Mouse (Mus musculus) ovary, adult 18-20 months (tissue): ENCODE results near the gene Ubtf.

Experiments
- DNase-seq: peaks from one replicate; pipeline ENCODE4 v3.0.0; 2022; ENCODE audit warnings: low spot score, mixed read lengths

Ubtf gene

DNA sequence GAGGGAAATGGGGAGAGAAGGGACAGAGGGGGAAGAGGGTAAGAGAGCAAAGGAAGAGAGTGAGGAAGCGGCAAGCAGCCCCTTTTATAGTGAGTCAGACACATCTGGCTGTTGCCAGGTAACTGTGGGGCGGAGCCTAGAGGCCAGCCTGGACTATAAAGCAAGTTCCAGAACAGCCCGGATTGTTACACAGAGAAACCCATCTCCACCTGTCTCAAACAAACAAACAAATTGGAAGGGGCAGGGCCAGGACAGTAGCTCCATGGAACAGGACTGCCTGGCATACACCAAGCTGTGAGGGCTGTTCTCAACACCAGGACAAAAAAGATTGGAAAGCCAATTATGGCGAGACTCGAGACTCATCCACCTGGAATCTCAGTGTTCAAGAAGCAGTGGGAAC is 27.4 kb upstream of the Ubtf start:
- DNase-seq, result no peak

DNA sequence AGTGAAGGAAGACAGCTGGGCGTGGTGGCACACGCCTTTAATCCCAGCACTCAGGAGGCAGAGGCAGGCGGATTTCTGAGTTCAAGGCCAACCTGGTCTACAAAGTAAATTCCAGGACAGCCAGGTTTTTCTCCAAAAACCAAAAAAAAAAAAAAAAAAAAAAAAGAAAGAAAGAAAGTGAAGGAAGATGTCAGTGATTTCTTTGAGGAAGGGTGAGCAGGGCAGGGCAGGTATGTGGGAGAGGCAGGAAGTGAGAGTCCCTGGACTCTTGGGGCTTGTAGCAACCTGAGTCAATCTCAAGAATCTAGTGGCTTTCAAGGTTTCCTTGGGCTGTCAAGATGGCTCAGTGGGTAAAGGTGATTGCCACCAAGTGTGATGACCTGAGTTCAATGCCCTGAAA is 24.9 kb upstream of the Ubtf start:
- DNase-seq, result no peak

DNA sequence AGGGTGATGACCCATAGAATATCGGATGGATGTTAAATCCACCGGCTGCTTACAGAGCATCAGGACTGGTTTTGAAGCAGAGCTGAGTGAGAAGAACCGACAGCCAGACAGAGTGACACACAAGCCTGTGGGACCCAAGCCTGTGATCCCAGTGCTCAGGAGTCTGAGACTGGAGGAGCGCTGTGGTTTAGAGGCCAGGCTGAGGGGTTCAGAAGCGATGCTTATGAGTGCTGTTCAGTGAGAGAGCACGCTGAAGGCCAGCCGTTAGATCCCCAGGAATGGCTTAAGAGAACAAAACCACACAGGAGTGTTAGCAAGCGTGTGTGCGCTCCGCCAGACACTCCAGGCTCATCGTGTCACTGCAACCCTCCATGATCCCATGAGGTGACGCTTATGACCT is 23.2 kb upstream of the Ubtf start:
- DNase-seq, result no peak

DNA sequence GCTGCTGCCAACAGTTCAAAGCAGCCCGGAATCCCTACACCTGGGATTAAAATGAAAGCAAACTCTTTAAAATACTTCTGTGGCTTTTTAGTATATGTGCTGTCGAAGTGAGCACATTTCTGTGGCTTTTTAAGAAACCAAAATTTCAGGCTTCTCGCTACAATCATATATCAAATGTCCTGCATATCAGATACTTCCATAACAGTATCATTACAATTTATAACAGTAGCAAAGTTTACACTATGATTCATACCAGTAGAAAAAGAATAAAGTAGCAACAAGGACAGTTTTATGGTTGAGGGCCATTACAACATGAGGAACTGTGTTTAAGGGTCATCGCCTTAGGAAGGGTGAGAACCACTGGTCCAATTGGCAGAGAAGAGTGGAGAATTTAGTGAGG is 21.6 kb upstream of the Ubtf start:
- DNase-seq, result no peak

DNA sequence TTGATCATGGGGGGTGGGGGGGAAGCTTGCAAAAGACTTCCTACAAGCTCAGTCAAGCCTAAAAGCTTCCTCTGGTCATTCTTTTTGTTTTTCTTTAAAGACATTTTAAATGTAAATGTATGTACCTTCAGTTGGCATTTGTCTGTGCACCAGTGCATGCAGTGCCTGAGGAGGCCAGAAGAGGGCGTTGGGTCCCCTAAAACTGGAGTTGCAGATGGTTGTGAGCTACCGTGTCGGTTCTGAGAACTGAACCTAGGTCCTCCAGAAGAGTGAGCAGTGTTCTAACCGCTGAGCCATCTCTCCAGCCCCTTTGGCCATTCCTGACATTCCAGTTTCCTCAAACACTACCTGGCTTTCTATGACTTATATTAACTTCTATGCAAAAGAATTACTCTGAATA is 20.1 kb upstream of the Ubtf start:
- DNase-seq, result no peak

DNA sequence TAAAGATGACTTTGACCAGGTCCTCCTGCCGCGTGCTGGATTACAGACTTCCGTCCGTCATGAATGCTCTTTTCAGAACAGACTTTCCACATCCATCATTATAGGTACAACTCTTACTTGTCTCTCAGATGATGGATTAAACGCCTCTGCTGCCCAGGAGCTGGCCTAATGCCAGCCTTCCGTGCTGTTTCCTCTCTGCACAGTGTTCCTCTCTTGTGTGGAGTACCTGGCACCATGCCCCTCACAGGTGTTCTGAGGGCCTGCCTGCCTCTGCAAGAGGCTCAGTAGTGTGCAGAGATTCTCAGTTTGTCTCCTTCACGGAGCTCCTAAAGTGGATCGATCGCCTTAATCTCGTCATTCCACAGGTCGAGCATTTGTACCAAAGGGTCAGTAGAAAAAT is 19.7 kb upstream of the Ubtf start:
- DNase-seq, result no peak

DNA sequence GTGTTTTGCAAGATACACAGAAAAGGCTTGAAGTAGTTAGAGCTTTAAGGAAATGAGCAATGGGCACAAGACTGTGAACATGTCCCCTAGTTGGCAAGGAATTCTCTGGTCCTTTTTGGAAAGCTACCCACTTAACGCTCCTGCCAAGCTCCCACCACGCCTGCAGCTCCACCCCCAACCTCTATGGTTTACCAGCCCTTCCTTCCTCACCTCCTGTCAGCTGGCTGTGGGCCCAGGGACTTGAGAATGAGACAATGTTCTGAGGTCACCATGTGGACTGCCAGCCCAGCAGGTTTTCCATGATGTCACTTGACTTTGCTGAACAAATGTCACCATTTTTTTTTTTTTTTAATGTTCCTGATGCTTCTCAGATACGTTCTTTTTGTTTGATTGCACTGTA is 19.0 kb upstream of the Ubtf start:
- peak; percentile 58 for DNase-seq

DNA sequence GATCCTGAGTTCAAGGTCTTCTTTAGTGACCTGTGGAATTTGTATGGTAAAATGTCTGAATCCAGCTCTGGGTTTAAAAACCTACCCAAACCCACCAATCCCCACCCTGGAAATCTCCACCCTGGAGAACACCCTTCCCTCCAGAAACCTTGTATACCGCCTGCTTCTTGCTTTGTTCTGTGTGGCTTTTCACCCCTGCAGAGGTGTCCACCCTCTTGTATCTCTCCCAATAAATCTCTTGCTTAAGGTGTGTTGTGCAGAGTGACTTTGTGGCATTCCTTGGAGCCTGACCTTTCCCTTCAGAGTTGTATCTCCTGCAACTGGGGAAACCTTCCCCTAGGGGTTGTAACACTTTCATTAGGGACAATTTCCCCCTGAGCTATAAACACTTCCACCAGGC is 18.4 kb upstream of the Ubtf start:
- no peak for DNase-seq

DNA sequence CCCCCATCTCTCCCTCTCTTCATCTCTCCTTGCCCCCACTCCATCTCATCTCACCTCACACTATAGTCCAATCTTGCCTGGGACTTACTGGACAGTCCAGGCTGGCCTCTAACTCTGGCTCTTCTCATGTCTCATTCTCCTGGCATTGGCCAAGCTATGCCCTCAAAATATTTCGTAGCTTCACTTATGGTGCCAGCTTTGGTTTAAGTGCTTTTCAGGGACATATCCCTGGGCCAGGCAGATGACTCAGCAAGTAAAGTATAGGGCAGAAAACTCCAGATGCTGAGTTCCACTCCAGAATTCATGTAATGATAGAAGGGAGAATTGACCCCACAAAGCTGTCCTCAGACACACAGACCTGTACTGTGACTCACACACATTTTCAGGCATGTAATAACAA is 16.6 kb upstream of the Ubtf start:
- no peak for DNase-seq

DNA sequence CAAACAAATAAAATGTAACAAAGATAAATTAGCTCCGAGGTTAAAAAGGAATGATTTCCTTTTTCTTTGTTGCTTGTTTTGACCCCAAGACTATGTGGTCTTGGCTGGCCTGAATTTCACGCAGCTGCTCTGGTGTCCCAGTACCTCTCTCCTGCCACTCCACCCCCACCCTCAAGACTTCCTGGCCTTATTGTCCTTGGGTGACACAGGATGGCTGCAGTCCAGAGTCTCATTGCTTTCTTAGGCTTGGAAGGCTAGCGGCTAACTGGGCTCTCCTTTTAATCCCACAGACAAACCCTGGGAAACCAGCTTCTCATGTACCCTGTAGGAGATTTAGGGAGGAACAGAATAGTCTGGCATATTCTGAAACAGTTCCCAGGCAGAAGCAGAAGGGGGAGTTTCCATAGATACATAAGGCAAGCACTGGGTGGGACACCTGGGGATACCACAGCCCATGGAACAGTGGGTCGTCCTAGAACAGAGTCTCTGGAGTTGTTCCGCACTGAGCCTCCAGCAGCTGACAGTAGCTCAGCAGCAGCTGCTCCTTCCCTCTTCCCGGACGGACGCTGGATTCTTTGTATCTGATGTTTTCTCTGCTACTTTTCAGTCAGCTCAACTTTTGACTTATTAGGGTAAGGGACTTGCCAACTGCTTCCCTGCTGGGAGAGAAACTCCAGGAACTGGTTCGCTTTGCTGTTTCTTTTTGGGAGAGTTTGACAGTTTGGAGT is 15.6 kb upstream of the Ubtf start:
- no peak for DNase-seq

DNA sequence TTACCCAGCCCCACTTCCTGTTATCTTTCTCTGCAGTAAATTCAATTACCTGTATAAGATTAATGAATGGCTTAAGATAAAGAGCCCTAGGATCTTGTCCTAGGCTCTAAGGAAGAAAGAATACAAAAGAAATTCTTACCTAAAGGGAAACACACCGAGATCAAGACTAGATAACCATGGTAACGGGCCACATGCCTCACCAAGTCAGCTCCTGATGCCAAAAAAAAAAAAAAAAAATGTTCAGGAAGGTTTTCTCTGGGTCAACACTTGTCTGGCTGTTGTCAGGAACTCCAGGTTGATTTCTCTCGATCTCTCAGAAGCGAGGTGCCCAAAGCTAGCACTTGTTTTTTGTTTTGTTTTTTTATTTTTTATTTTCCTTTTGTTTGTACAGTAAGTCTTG is 14.5 kb upstream of the Ubtf start:
- no peak for DNase-seq

DNA sequence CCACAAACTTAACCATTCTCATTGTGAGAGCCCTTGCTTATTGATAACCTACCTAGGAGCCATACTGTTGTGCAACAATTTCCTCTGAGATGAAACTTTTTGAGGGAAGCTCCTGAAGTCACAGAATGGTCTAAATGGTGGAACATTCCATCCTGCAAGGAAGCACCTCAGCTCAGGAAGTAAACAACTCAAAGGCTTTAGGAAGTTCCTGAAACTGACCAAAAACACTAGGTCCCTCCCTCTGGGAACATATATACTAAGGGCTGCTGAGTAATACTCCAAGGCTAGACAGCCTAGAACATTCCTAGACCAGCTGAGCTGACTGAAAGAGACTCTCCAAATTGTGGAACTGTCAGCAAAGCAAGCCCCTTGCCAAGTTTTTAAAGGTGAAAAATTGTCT is 13.5 kb upstream of the Ubtf start:
- no peak for DNase-seq

DNA sequence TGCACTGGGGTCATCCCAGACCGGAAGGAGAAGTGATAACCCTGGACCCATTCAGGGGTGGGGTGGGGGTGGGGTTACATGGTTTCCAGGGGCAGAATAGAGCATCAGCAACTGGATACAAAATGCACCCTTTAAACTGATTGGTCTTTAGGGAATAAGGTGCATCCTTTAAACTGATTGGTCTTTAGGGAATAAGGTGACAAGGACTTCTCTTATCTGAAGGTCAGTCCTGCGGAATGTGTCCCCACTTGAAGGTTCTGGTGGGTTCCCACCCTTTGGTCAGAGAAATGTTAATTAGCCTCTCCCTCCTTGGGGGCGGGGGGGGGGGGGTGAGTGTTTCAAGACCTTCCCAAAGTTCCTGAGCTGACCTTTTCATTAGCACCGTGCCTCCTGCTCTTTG is 12.3 kb upstream of the Ubtf start:
- DNase-seq, result no peak

DNA sequence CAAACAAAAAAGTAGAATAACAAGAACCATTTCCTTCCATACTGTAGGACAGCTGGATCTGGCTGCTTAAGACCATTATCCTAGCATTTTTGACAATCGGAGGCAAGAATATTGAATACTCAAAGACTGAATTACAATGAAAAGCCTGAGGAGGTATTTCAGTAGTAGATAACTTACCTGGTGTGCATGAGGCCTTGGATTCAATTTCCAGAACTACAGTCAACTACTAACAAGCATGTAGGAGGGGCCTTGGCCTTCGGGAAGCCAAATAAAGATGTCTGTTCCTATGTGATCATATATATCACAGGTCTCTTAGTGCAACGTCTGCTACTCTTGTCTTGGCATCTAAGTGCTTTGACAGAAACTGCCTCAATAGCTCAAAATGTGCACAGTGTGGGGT is 10.5 kb upstream of the Ubtf start:
- no peak for DNase-seq

DNA sequence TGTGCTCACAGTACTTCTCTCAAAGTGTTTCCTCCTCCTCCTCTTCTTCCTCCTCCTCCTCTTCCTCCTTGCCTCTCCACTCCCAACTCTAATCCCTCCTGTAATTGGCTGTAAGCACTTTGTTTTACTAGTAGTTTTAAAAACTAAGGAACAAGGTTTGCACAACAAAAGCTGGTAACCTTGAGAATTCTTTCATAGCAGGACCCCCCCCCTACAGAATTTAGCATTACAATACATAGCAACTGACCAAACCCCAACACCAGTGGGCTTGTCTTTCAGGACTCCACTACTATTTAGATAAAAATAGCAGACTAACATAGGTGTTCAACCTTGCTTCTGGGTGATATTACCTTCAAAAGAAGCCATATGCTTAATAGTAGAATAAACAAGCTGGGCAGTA is 10.0 kb upstream of the Ubtf start:
- no peak for DNase-seq

DNA sequence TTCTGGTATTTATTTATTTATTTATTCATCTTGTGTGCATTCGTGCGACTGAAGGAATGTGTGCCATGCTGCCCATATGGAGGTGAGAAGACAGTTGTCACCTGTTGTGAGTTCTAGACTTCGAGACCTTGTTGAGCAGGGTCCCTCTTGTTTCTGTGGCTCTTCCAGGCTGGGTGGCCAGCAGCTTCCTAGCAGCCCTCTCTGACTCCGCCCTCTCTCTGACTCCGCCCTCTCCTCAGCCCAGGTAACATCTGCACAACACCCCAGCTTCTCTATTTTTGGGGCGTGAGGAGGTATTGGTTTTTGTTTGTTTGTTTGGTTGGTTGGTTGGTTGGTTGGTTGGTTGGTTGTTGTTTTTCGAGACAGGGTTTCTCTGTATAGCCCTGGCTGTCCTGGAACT is 8.3 kb upstream of the Ubtf start:
- no peak for DNase-seq

DNA sequence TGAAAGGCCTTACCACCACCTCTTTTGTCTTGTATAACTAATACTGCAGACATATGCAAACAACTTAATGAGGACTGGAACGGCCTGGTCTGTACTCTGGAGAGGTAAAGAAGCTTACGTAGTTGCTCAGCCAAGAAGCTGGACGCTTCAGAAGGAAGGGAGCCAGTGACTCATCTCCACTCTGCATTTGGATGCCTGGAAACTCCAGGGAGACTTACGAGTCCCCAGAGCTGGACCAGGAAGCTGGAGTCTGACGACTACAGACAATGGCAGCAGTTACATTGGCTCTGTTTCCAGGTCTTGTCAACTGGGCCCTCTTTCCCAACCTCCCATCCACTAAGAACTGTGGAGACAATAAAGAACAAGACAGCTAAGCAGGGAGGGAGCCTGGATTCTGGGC is 7.7 kb upstream of the Ubtf start:
- DNase-seq, result no peak

DNA sequence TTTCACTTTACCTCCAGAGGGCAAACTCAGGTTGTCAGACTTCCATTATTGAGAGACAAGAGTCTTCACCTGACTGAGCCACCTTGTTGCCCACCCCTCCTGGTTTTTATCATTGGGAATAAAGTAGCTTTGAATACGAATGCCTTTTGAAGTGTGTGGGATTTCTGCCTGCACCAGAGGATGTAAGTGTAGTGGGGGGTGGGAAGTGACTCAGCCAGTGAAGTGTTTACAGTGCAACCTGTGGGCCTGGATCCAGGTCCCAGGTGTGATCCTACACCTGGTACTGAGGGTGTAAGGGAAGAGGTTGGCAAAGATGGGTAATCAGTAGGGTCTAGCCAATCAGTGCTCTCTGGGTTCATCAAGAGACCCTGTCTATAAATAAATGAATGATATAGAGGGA is 4.0 kb upstream of the Ubtf start:
- no peak for DNase-seq

DNA sequence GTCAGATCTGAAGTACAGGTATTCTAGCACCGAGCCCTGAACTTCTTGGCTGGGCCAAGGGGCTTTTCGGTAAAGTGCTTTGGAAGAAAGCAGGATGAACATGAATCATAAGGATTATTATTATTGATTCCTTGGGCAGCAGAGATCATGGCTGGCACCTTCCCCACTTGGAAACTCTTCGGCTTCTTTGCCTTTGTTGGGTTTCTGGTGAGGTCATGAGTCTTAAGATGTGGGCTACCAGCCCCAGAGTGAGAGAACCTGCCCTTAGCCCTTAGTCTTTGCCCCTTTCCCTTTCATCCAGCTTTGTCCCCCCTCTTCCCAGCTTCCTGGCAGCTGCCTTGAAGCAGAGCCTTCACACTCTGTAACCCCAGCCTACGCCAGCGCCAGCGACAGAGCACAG is 2.4 kb upstream of the Ubtf start:
- DNase-seq, result no peak

DNA sequence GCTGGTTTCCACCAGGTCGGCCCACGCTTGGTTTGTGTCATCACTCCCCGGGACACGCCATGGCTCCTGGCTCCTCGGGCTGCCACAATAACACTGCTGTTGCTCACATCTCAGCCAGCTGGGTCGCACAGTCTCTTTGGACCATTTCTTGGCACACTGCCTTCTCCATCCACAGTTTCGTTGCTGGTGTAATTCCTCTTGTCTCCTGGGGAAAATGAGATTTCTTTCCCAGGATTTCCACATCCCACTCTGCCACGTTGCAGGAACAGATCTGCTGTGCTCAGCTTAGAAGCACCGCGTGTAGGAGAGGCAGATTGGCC is 1.1 kb upstream of the Ubtf start:
- peak; percentile 59 for DNase-seq

DNA sequence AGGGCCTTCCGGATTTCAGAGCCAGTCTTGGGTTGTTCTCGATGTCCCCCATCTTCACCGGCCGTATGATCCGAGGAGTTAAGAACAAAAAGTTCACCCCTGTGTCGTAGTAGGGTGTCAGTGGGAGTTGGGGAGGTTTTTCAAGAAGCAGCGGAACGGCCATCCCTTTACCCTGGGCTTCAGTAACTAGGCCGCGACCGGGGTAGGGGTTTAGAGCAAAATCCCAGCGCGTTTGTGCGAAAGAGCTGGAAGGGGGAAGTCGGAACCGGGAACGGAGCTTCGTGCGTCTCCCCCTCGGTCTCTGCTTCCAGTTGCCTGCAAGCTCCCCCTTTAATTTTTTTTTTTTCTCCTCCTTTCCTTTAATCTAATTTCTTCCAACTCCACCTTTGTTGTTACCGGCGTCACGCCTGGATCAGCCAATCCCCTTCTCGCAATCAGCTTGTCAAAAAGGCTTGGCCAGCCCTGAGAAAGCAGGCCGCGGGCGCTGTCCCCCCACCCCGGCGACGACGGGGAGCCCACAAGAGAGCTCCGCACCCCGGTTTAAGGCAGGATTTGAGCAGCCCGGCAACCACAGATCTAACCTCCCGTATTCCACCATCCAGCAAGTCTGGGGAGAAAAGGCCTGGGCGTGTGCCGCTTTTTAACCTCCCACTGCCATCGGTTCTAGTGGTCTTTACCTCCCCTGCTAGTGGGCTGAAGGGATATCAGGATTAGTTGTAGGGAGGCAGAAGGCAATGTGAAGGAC is 571 bp upstream of the Ubtf start:
- DNase-seq, result peak; percentile 84

DNA sequence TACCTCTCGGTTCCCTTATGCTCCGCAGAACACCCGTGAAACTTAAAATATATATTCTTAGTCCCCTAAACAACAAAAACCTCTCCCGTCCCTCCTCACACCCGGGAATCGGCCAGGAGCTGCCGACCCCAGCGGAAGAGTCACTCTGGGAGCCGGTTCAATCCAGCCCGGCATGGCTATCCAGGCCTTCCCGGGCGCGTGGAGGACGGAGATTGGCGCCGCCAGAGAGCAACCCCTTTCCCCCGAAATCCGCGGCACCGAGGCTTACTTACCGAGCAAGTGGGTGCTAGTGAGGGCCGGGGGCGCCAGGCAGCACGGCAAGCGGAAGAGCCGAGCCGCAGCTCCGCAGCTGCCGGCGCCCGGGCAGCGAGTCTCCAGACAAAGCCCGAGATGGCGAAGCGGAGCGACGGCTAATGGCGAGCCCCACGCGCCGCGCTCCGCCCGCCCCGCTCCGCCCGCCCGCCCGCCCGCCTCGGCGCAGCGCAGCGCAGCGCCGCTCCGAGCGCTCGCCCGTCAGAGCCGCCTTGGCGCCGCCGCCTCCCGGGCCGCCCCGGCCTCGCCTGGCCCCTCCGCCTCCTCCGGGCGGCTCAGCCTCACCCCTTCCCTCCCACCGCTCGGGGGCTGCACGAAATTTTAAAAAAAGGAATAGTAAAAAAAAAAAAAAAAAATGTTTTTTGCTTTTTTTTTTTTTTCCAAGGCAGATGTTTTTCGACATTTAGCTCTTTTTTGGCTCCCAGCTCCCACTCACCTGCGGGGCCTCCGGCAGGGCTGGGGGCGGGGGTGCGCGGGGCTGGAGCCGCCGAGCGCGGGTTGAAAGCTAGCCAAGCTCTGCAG is 749 bp downstream of the Ubtf start:
- DNase-seq, result no peak

DNA sequence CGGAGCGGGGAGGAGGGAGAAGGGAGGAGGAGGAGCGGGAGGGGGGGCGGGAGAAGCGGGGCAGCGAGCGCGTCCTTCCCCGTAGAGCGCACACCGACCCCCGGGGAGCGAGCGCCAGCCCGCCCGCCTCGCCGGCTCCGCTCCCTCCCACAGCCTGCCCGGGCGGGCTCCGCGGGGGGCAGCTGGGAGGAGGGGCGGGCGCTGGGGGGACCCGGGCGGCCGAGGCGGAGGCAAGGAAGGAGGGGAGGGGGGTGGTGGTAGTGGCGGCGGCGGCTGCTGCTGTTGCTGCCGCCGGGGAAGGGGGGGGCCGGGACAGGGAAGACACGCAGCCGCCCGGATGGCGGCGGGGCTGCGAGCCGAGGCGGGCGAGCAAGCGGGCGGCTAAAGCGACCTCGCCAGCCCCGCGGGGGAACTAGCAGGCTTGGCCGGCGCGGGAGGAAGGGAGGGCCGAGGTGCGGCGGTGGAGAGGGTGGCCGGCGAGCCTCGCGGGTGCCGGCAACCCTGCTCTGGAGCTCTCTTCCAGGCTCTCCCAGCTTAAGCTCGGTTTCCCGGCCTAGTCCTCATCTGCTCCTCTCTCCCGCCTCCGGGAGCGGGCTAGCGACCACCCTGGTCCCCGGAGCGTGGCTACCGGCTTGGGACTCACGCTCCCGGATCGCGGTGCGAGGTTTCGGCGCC is 1.5 kb downstream of the Ubtf start:
- peak; percentile 72 for DNase-seq
